Mouse (Mus musculus): ENCODE data around the gene Kif1a.

DNA sequence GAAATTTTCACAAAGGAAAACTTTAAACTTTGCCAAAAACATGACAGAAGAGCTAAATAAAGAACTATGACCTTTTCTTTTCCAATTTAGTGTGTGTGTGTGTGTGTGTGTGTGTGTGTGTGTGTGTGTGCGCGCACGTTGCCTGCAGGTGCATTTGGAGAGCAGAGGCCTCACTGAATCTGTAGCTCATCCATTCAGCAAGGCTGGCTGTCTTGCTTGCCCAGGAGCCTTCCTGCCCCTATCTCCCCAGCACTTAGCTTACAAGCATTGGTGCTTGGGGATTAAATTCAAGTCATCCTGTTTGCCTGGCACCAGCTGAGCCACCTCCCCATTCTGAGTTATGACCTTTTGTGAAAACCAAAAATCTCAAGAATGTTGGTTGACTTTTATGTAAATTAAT lies 9.2 kb downstream of the Kif1a start:
- TF ChIP-seq POLR2A (IDR thresholded peaks at IDR 0.05; ENCODE audit: borderline replicate concordance, low read depth, low read length) = no peak
- TF ChIP-seq CTCF (IDR thresholded peaks at IDR 0.05; ENCODE audit: low read depth, low read length) = no peak
